Mouse (Mus musculus): Measurements from ENCODE around the gene Tssk2. TPM values are rescaled to one million over a fixed set of nuclear protein-coding genes. Genes with fewer than 3 reads are reported as not detected.

Tssk2 gene
- polyA plus RNA-seq, 1 experiment, result not detected

DNA sequence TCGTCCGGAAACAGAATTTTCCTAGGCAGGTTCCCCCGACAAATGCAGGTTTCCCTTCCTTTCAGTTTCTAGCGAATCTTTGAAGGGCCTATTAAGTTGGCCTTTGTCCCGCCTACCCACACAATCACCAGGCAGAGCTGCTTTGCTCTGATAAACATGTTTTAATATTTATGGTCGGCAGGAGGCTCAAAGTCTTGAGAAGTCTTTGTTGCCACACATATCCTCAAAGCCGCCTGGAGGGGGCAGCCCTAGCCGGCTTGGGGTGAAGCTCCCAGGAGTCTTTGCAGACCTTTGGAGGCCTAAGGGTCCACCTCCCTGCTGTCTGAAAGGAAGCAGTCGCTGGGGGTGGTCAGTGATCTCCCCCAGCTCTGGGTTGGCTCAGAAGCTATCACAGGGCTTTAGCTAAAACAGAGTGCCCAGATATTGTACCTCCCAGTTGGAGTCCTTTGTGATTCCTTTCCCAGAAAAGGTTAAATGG is 30.2 kb downstream of the Tssk2 start:
- no peak for TF ChIP-seq GATA1 (IDR thresholded peaks at IDR 0.05; ENCODE audit: low read length)

GRCm38 (mm10) chr16:17929211-17929610 is 30.8 kb downstream of the Tssk2 start:
- no peak for TF ChIP-seq GATA1 (IDR thresholded peaks at IDR 0.05; ENCODE audit: low read length)

DNA sequence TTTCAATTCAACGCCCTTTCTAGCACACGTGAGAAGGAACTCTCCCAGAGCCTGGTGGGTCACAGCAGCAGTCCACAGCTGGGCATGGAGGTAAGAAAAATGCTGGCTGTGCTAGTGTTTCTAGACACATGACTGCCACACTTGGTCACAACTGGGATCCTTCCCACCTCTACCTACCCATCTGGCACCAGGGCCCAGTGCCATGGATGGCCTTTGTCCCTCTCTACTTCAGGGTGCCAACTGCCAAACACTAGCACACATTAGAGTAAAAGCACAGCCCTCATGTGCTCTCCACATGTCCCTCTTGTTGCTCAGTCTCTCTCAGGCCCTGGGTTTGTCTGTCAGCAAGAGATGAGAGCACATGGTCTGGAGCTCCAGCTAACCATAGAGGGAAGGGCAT is 31.2 kb downstream of the Tssk2 start:
- TF ChIP-seq GATA1 (IDR thresholded peaks at IDR 0.05; ENCODE audit: low read length), result no peak

DNA sequence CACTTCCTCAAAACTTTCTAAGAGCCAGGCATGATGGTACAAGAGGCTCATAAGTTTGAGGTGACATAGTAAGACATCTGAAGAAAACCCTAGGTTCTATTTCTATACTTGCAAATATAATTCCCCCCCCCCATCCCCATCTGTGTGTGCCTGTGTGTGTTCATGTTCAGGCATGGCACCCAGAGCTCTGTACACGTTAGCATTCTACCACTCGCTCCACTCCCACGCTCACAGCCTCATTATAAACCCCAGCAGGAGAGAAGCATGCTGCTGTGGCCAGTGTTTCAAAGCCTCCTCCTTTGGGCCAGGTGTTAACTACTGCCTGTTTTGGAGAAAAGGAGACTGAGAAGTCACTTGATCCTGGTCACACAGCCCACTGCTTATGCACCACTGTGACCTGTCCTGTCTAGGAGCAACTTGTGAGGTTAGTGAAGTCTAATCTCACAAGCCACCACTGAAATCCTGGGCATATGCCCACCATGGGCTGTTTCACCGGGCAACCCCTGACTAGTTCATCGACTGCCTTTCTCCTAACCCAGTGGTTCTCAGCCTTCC is 33.5 kb downstream of the Tssk2 start:
- no peak for TF ChIP-seq GATA1 (IDR thresholded peaks at IDR 0.05; ENCODE audit: low read length)

DNA sequence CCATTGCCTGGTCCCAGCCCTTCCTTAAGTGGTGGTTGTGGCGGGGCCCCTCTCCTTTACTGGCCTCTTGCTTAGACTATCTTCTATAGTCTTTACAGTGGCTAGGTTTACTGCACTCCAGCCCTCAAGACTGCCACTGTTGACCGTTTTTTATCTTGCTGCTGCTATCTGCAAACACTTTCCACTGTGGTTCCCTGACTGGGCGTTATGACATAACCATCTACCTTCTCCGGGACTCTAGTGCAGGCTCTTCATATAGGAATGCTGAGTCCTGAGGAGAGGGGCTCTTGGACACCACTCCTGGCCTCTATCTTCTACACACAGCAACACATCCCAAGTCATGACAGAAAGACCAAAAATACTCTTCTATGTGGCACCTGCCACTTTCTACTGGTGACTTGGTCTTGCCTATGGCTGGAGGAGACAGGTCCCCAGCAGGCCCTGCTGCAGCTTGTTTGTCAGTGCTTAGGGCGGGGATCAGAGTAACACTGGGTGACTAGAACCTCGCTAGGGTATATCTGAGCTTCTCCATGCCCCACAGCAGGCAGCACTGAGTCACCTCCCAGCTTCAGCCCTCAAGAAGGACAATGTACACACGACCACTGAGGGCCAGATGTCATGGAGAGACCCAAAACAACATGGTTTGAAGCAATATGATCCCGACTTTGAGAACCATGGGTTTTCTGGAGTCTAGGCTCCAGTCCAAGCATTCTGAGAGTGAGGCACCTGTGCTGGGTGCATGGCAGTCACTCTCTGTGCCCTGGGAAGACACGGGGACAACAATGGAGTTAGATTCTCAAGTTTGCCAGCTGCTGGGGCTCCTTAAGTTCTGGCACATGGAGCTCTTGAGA is 35.4 kb downstream of the Tssk2 start:
- TF ChIP-seq GATA1 (IDR thresholded peaks at IDR 0.05; ENCODE audit: low read length), result no peak

DNA sequence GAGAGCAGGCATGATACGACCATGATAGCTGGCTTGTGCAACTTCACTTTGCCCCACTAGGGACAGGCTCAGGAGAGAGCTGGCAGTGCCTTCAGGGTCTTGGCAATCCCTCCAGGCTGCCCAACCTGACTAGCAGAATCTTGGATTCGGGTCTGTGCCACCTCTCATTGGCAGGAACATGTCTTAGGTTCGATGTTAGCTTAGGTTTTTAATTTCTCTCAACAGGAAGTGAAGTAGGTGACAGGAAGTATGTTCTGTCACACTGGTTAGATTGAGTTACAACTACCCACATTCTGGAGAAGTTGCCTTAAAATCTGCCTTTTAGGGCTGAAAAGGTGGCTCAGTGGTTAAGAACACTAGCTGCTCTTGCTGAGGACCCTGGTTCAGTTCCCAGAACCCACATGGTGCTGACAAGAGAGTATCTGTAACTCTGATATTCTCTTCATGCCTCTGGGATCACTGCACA is 36.0 kb downstream of the Tssk2 start:
- TF ChIP-seq GATA1 (IDR thresholded peaks at IDR 0.05; ENCODE audit: low read length), result no peak

- no peak for TF ChIP-seq GATA1 (IDR thresholded peaks at IDR 0.05; ENCODE audit: low read length)
Measured at GRCm38 (mm10) chr16:17936776-17937175, 38.3 kb downstream of the Tssk2 start.

DNA sequence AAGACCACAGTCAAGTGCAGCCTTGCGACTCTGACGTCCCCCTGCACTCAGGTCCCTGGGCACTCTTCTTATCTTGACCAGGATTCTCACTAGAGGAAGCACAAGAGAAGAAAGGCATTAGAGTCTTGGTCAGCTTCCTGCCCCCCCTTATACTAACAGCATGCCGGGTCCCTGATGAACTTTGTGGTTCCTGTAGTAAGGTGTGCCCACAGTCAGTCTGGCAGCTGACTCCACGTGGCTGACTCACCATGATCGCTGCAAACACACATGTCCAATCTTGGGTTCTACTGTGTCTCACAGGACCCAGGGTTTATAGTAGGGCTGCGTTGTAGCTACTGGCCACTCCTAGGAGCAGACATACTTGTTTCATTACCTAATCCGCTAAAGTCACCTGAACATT is 39.8 kb downstream of the Tssk2 start:
- no peak for TF ChIP-seq GATA1 (IDR thresholded peaks at IDR 0.05; ENCODE audit: low read length)

- TF ChIP-seq GATA1 (IDR thresholded peaks at IDR 0.05; ENCODE audit: low read length), result no peak
Measured at GRCm38 (mm10) chr16:17938821-17939220, 40.4 kb downstream of the Tssk2 start.

- TF ChIP-seq GATA1 (IDR thresholded peaks at IDR 0.05; ENCODE audit: low read length), result no peak
Measured at GRCm38 (mm10) chr16:17939255-17939751, 40.9 kb downstream of the Tssk2 start.

DNA sequence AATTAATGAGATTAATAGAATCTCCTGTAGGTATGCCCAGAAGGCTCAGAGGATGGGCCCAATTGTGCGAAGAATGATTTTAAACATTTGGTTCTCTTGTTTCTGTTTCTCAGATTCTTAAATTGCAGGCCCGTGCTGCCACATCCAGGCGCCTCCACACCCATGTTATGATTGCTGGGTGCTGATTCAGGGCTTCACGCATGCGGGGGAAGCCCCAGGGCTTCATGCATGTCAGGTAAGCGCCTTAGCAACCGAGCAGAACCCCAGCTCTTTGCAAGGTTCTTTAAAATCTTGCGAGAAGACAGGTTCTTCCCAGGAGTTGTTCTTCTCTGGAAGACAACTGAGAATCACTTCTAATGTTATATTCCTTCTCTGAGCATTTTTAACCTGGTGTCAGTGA is 45.0 kb downstream of the Tssk2 start:
- TF ChIP-seq GATA1 (IDR thresholded peaks at IDR 0.05; ENCODE audit: low read length), result no peak

DNA sequence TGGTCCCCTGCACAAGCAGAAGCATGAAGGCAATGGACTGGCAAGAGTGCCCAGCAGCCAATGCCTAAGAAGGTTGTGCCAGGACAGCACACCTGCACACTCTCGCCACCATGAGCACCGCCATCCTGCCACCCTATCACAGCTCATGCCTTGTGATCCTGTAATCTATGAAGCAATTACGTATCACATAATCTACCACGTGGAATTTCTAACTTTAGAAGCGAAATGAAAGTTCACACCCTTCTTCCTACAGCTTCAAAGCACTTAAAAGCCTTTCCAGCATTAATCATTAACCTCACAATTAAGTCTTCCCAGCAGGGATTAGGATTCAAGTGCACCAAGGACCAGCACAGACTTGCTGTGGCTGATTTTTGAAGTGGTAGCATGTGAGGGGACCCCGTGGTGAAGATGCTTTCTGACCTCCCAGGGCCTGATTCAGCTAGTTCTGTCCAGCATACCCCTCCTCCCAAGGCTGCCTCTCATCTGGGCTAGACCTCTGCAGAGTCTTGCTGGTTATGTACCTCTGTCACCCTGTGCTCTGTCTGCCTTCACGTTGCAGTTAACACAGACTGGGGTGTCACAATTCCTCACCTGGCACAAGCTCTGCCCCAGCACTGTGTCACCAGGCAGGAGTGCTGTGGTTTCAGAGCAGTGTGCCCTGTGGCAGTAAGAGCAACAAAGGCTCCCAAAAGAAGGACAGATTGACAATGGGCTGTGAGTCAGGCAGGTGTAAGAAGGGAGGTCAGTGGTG is 46.8 kb downstream of the Tssk2 start:
- TF ChIP-seq GATA1 (IDR thresholded peaks at IDR 0.05; ENCODE audit: low read length), result no peak

GRCm38 (mm10) chr16:17949421-17949877 is 51.0 kb downstream of the Tssk2 start:
- TF ChIP-seq GATA1 (IDR thresholded peaks at IDR 0.05; ENCODE audit: low read length), result no peak

Other genes starting within 250 kb of the Tssk2 start
- gene Med15, start 165.7 kb upstream of the Tssk2 start, polyA plus RNA-seq (2012), result 176 and 227 TPM in 2 replicates
- not detected in 2 replicates for gene Klhl22, start 139.0 kb upstream of the Tssk2 start, polyA plus RNA-seq (2012)
- gene Scarf2, start 101.4 kb upstream of the Tssk2 start, polyA plus RNA-seq (2012), result not detected in 2 replicates
- not detected in 2 replicates for gene B830017H08Rik, start 65.5 kb upstream of the Tssk2 start, polyA plus RNA-seq (2012)
- gene Car15, start 60.3 kb upstream of the Tssk2 start, polyA plus RNA-seq (2012), result 0.62 and 1.5 TPM in 2 replicates
- 0.28 and 0.68 TPM in 2 replicates for gene Gm20518, start 7.0 kb upstream of the Tssk2 start, polyA plus RNA-seq (2012)
- not detected in 2 replicates for gene Tssk1, start 4.4 kb upstream of the Tssk2 start, polyA plus RNA-seq (2012)
- gene Dgcr2, start 75 bp upstream of the Tssk2 start, polyA plus RNA-seq (2012), result 17.4 and 26.3 TPM in 2 replicates
- gene Ess2, start 12.7 kb downstream of the Tssk2 start, polyA plus RNA-seq (2012), result 25.9 and 26.0 TPM in 2 replicates
- gene Gsc2, start 16.4 kb downstream of the Tssk2 start, polyA plus RNA-seq (2012), result not detected in 2 replicates
- 219 and 287 TPM in 2 replicates for gene Slc25a1, start 29.6 kb downstream of the Tssk2 start, polyA plus RNA-seq (2012)
- gene Vpreb2, start 81.8 kb downstream of the Tssk2 start, polyA plus RNA-seq (2012), result not detected in 2 replicates
- gene Dgcr6, start 154.2 kb downstream of the Tssk2 start, polyA plus RNA-seq (2012), result 41.0 and 45.2 TPM in 2 replicates
- gene Prodh, start 191.6 kb downstream of the Tssk2 start, polyA plus RNA-seq (2012), result 6.0 and 7.7 TPM in 2 replicates
- gene Rtn4r, start 229.0 kb downstream of the Tssk2 start, polyA plus RNA-seq (2012), result 0.03 TPM in 1 of 2 replicates, not detected in the other